Mouse (Mus musculus) Patski (cell line): ENCODE data around the gene Ercc2. TPM values are rescaled to one million over a fixed set of nuclear protein-coding genes. Genes with fewer than 3 reads are reported as not detected.

Experiments used
- ATAC-seq: fragments of 100-300 bp; one replicate; pipeline ENCODE4 v1.8.0; 2021
- CTCF ChIA-PET: fragments of 350-600 bp; sonication (Branson Sonifier 250); formaldehyde crosslinking; loops from one replicate; lab custom pipeline; 2022; ENCODE audit warnings: inconsistent platforms; lab: Charles Lee
- POLR2A ChIA-PET: fragments of 350-600 bp; sonication (Branson Sonifier 250); formaldehyde crosslinking; loops from one replicate; lab custom pipeline; 2022; ENCODE audit warnings: antibody characterized with exemption, inconsistent platforms; lab: Charles Lee
- DNase-seq: peaks from one replicate; pipeline ENCODE4 v3.0.0-alpha.2; 2011; ENCODE audit warnings: low read depth, low spot score
- H3K27me3 ChIP-seq: fragments of 371-371 bp; one replicate; pipeline ENCODE4 v1.5.1; 2021
- CTCF ChIP-seq: fragments of 100-300 bp; IDR thresholded peaks from one replicate; pipeline ENCODE4 v1.5.1; 2021
- in situ Hi-C: fragments of 300-500 bp; cut with MboI; formaldehyde crosslinking; loops from 3 replicates; pipeline ENCODE4 v1.11.1; 2018; ENCODE audit warnings: low pct_unique_long_range_greater_than_20kb, mixed read lengths
- polyA plus RNA-seq: library from polyadenylated mRNA; unstranded; gene quantifications from one replicate; pipeline ENCODE4 v1.2.3, GENCODE M21; 2021

The Ercc2 gene
- polyA plus RNA-seq, 1 experiment from 2014 or later, result 26.2 TPM

DNA sequence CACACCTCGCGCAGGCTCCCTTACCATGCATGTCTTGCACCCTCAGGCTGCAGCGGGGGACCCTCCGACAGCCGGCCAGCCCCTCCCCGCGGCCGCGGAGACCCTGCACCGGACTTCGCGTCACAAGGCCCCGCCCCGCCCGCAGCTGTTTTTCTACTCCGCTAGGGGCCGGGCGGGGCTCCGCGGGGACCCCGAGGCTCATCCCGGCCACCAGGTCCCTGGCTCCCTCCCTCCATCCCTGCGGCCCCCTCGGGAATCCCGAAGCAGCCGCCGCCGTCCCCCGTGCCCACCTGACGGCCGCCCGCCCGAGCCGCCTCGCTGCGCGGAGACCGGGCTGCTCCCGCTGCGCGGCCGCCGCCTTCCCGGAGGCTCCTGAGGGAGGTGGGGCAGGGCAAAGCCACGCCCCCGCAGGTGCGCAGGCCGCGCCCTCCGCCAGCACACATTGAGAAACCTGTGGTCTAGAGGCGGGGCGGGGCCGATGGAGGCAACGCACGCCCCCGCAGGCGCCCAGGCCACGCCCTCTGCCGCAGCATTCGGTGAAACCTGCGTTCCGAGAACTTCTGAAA, 22.0 kb downstream of the Ercc2 start, which contains the start of gene Klc3:
Gene Klc3, minus strand, starts transcription at position 374 of the 566 bp plus-strand sequence.
- DNase-seq, result no peak
- ATAC-seq, result peak; percentile 36
- ChIA-PET POLR2A (no interaction called here), CTCF (interaction anchor here (1.9 to 2.3 kb wide), 2 partner anchors 27 to 186 kb away, joined by 12 to 14 read pairs; no protein-coding TSS in a partner anchor)
- TF ChIP-seq CTCF, result no peak
- H3K27me3 ChIP-seq, result no peaks in the 10 kb centered on the region
- in situ Hi-C loops, result loop anchor here (5.0 kb wide), 1 partner anchor 173 kb away; the partner anchor contains the start of genes Gemin7 and Zfp296

DNA sequence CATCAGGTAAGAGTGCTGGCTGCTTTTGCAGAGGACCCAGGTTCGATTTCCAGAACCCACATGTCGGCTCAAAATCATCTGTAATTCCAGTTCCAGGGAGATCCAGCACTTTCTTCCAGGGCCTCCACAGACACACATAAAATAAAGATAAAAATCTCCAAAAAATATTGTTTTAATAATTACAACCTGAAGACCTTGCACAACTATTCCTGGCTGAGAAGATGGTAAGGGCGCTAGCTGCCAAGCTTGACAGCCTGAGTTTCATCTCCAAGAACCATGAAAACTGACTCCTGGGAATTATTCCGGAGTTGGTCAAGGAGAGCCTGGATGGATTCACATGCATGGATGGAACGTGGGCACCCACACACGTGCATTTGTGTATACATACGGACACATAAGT, 22.7 kb downstream of the Ercc2 start, which contains the start of gene Ckm:
Gene Ckm, plus strand, starts transcription at position 301 of the 400 bp plus-strand sequence.
- H3K27me3 ChIP-seq, result no peaks in the 10 kb centered on the region
- ATAC-seq, result no peak
- no peak for DNase-seq
- in situ Hi-C loops, result loop anchor here (5.0 kb wide), 1 partner anchor 173 kb away; the partner anchor contains the start of genes Gemin7 and Zfp296
- no peak for TF ChIP-seq CTCF
- ChIA-PET CTCF (interaction anchor here (0.8 to 2.3 kb wide), 9 partner anchors 17 to 217 kb away, joined by 3 to 14 read pairs (median 4); no protein-coding TSS in a partner anchor), POLR2A (no interaction called here)

DNA sequence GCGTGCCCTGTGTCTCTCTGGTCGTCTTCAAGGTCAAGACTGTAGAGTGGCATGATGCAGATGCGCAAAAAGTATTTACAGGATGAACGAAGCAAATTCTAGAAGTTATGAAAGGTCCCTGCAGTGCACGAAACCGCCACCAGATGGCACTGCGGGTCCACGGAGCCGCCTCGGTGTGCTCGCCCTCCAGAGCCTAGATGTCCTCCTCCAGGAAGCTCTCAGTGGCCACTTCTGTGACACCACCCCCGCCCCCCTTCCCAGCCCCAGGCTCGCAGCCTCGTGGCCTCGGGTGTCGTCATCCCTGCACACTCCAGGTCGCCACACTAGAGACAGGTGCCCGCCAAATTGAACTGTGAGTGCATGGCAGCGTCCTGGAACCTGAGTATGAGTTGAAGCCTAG, 23.6 kb downstream of the Ercc2 start:
- H3K27me3 ChIP-seq, result no peaks in the 10 kb centered on the region
- ATAC-seq (no peak), DNase-seq (no peak)
- no peak for TF ChIP-seq CTCF
- POLR2A ChIA-PET, result no interaction called here
- CTCF ChIA-PET, result interaction anchor here (0.7 to 2.3 kb wide), 17 partner anchors 9 to 216 kb away, joined by 3 to 14 read pairs (median 4); partner anchors contain the start of genes Bloc1s3 and Trappc6a
- in situ Hi-C loops, result no loop called here

DNA sequence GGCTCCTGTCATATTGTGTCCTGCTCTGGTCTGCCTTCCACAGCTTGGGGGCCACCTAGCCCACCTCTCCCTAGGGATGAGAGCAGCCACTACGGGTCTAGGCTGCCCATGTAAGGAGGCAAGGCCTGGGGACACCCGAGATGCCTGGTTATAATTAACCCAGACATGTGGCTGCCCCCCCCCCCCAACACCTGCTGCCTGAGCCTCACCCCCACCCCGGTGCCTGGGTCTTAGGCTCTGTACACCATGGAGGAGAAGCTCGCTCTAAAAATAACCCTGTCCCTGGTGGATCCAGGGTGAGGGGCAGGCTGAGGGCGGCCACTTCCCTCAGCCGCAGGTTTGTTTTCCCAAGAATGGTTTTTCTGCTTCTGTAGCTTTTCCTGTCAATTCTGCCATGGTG, 27.9 kb downstream of the Ercc2 start:
- no peak for ATAC-seq
- no peak for TF ChIP-seq CTCF
- no peak for DNase-seq
- POLR2A ChIA-PET, result no interaction called here
- CTCF ChIA-PET, result interaction anchor here (2.5 kb wide), 1 partner anchor 22 kb away, joined by 5 read pairs; no protein-coding TSS in a partner anchor
- H3K27me3 ChIP-seq, result no peaks in the 10 kb centered on the region
- in situ Hi-C loops, result no loop called here

DNA sequence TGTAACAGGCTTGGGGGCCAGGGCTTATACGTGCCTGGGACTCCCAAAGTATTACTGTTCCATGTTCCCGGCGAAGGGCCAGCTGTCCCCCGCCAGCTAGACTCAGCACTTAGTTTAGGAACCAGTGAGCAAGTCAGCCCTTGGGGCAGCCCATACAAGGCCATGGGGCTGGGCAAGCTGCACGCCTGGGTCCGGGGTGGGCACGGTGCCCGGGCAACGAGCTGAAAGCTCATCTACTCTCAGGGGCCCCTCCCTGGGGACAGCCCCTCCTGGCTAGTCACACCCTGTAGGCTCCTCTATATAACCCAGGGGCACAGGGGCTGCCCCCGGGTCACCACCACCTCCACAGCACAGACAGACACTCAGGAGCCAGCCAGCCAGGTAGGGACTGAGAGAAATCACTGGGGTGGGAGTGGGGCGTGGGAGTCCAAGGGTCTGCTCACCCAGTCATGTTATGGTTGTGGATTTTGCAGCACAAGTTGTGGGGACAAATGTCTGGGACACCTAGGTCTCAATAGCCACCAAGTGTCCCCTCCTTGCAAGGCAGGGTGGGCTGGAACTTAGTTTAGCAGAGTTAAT, 29.0 kb downstream of the Ercc2 start:
- in situ Hi-C loops, result no loop called here
- ChIA-PET POLR2A (no interaction called here), CTCF (interaction anchor here (2.5 kb wide), 1 partner anchor 21 kb away, joined by 5 read pairs; no protein-coding TSS in a partner anchor)
- TF ChIP-seq CTCF, result no peak
- DNase-seq (no peak), ATAC-seq (no peak)
- no peaks in the 10 kb centered on the region for H3K27me3 ChIP-seq

DNA sequence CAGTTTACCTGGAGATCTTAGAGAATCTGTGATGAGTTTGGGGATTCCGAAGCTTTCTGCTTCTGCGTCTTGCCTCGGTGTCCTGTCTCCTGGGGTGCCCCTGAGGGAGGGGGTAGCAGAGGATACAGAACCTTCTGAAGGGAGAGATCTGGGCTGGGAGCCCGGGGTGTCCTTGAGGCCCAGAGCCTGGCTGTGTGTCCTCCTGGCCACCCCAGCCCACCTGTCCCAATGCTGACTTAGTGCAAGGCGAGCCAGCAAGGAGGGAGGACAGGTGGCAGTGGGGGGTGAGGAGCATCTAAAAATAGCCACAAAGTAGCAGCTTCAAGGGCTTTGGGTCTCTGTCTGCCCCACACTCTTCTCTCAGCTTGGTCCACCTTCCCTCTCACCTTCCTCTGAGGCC, 30.0 kb downstream of the Ercc2 start:
- POLR2A ChIA-PET, result interaction anchor here (0.5 kb wide), 1 partner anchor 275 kb away, joined by 3 read pairs; no protein-coding TSS in a partner anchor
- CTCF ChIA-PET, result interaction anchor here (2.5 kb wide), 1 partner anchor 20 kb away, joined by 5 read pairs; no protein-coding TSS in a partner anchor
- DNase-seq (no peak), ATAC-seq (no peak)
- no peaks in the 10 kb centered on the region for H3K27me3 ChIP-seq
- in situ Hi-C loops, result no loop called here
- no peak for TF ChIP-seq CTCF

DNA sequence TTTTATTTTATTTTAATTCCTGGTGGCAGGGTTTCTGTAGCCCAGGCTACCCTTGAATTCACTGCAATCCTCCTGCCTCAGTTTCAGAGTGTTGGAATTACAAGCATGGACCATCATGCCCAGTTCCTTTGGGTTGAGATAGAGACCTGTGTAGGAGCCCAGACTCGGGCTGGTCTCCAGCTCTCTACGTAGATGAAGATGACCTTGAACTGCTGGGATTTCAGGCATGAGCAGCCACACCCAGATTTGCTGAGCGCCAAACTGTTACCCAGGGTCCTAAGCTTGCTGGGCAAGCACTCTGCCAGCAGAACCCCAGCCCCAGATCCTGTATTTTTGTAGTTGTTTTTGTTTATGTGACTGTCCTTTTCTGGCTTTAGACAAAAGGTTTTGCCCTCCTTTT, 31.7 kb downstream of the Ercc2 start:
- ATAC-seq (no peak), DNase-seq (no peak)
- CTCF ChIA-PET, result interaction anchor here (1.5 kb wide), 1 partner anchor 13 kb away, joined by 3 read pairs; no protein-coding TSS in a partner anchor
- no peaks in the 10 kb centered on the region for H3K27me3 ChIP-seq
- no peak for TF ChIP-seq CTCF
- in situ Hi-C loops, result no loop called here
- POLR2A ChIA-PET, result no interaction called here

DNA sequence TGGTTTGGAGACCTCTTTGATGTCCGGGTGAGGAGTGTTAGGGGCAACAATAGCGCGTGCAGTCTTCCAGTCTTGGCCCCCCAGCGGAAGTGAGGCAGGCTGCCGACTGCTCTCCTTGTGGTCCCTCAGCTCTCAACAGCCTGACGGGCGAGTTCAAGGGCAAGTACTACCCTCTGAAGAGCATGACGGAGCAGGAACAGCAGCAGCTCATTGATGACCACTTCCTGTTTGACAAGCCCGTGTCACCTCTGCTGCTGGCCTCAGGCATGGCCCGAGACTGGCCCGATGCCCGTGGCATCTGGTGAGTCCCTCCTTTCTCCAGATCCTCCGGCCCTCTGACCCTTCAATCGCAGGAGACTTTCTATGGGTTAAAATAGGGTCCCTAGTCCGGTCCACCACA, 34.8 kb downstream of the Ercc2 start:
- in situ Hi-C loops, result no loop called here
- no peak for TF ChIP-seq CTCF
- DNase-seq (no peak), ATAC-seq (no peak)
- H3K27me3 ChIP-seq, result no peaks in the 10 kb centered on the region
- ChIA-PET CTCF (no interaction called here), POLR2A (interaction anchor here (0.9 kb wide), 1 partner anchor 18 kb away, joined by 3 read pairs; no protein-coding TSS in a partner anchor)

DNA sequence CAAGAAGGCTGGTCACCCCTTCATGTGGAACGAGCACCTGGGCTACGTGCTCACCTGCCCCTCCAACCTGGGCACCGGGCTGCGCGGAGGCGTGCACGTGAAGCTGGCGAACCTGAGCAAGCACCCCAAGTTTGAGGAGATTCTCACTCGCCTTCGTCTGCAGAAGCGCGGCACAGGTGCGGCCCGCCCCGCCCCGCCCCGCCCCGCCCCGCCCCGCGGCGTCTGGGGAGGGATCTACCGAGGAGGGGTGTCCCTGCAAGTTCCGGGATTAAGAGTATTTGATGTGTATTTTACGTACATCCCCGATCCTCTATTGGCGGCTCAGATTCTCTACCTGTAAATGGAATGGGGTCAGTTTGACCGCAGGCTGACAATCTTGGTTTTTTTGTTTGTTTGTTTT, 38.3 kb downstream of the Ercc2 start:
- no peaks in the 10 kb centered on the region for H3K27me3 ChIP-seq
- ATAC-seq (no peak), DNase-seq (no peak)
- ChIA-PET POLR2A (no interaction called here), CTCF (no interaction called here)
- in situ Hi-C loops, result no loop called here
- no peak for TF ChIP-seq CTCF

DNA sequence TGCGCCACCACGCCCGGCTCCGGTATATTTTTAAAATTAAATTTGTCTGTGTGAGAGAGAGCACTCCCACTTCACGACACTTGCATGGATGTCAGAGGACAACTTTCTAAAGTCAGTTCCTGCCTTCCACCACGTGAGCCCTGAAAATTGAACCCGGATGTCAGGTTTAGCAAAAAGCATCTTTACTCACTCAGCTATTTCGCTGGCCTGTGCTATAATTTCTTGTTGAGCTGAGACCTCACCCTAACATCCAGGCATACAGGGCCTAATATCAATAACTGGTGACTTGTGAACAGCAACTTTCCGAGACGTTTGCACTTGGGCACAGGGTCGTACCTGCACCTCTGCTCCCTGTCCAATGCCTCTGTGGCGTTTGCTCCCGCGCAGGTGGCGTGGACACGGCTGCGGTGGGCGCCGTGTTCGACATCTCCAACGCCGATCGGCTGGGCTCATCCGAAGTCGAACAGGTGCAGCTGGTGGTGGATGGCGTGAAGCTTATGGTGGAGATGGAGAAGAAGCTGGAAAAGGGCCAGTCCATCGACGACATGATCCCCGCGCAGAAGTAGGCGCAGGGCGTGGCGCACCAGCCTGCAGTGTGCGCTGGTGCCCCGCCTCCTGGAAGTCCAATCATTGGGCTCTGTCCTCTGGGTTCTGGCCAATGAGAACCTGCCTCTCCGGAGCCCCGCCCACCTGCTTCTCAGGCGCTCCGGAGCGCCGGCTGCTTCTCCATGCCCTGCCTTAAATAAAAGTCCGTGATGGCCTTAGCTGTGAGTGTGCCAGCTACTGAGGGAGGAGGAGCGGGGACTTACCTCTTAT, 39.2 kb downstream of the Ercc2 start:
- no peak for TF ChIP-seq CTCF
- in situ Hi-C loops, result no loop called here

More for the DNA sequence above, 39.2 kb downstream of the Ercc2 start:
- POLR2A ChIA-PET, result no interaction called here
- CTCF ChIA-PET, result interaction anchor here (0.8 to 1.9 kb wide), 4 partner anchors 11 to 87 kb away, joined by 3 to 11 read pairs (median 5); partner anchors contain the start of genes Bloc1s3 and Trappc6a
- DNase-seq, result no peak
- no peaks in the 10 kb centered on the region for H3K27me3 ChIP-seq
- peak; percentile 84 for ATAC-seq
